Mouse (Mus musculus) megakaryocyte, embryonic 14.5 days (primary cell): ENCODE measurements around the gene Pcnp. TPM values are rescaled to one million over a fixed set of nuclear protein-coding genes. Genes with fewer than 3 reads are reported as not detected.

Source experiments
- H3K27me3 ChIP-seq: replicated peaks from 2 replicates; pipeline ENCODE3; 2012; ENCODE audit warnings: inconsistent platforms
- H3K36me3 ChIP-seq: replicated peaks from 2 replicates; pipeline ENCODE3; 2012; ENCODE audit warnings: low read length, inconsistent platforms, mixed read lengths
- H3K4me1 ChIP-seq: 2 replicates; pipeline ENCODE4 v1.6.1; 2012; ENCODE audit warnings: inconsistent platforms
- H3K4me3 ChIP-seq: replicated peaks from 2 replicates; pipeline ENCODE3; 2012; ENCODE audit warnings: moderate library complexity, mild to moderate bottlenecking, inconsistent platforms
- H3K9me3 ChIP-seq: 2 replicates; pipeline ENCODE4 v1.6.1; 2012; ENCODE audit warnings: inconsistent platforms
- FLI1 ChIP-seq: IDR thresholded peaks from 2 replicates; pipeline ENCODE4 v1.6.1; 2012; ENCODE audit warnings: low read length, inconsistent platforms, mixed read lengths
- GATA1 ChIP-seq: IDR thresholded peaks from 3 replicates; pipeline ENCODE4 v1.6.1; 2012; ENCODE audit warnings: mixed read lengths, low read length, inconsistent platforms, borderline replicate concordance
- polyA plus RNA-seq: library from polyadenylated mRNA; stranded (reverse); fragments of >175 nt; gene quantifications from 2 replicates; pipeline ENCODE4 v1.2.3, GENCODE M21; 2012; ENCODE audit warnings: low replicate concordance; ENCODE audit not compliant: insufficient read depth

The Pcnp gene
- polyA plus RNA-seq, 1 experiment = 30.0 TPM

DNA sequence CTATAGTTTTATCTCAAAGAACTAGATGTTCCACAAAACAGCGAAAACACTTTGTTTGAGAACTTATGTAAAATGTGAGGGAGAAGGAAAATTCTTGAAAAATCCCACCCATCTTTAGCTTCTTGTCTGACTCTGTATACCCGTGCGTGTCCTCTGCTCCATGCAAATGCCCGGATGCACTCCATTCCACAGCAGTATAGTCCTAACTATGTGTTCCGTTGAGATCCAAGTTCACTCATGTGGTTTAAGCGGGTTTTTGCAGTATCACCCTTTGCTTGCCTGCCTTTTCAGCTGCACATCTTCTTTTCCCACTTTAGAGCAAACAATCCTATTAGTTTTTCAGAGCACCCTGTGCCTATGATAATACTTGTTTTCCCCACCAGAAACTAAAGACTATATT lies 7.0 kb upstream of the Pcnp start:
- H3K9me3 ChIP-seq = no peaks in the 10 kb centered on the region
- peak overlapping the region; percentile 94 for H3K4me3 ChIP-seq
- peaks cover 33% of the 10 kb centered on the region for H3K4me1 ChIP-seq
- H3K36me3 ChIP-seq = peaks cover 40% of the 10 kb centered on the region
- no peak for TF ChIP-seq GATA1
- TF ChIP-seq FLI1 = no peak
- H3K27me3 ChIP-seq = no peaks in the 10 kb centered on the region

DNA sequence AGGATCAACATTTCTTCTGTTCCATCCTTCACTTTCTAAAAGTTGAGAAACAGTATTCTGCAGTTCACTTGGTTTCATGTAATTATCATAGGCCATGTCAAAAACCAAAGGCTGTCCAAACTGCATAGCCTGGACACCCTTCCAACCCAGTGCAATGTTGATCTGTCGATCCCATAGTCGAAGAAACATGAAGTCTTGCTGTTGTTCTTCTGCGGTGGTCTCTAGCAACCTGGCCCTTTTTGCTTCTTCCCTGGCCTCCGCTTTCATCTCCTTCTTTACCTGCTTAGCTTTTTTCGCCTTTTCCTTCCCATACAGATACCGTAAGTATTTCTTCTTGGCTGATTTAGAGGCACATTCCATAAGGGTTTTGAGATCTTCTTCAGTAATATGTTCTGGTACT lies 5.0 kb upstream of the Pcnp start:
- Histone ChIP-seq H3K4me3 (no peak overlapping the region), H3K9me3 (no peaks in the 10 kb centered on the region), H3K36me3 (peaks cover 43% of the 10 kb centered on the region), H3K4me1 (peaks cover 44% of the 10 kb centered on the region), H3K27me3 (no peaks in the 10 kb centered on the region)
- no peak for TF ChIP-seq FLI1
- TF ChIP-seq GATA1 = no peak

- Histone ChIP-seq H3K4me3 (peak overlapping the region; percentile 99), H3K4me1 (peaks cover 49% of the 10 kb centered on the region), H3K9me3 (no peaks in the 10 kb centered on the region), H3K27me3 (no peaks in the 10 kb centered on the region), H3K36me3 (peaks cover 54% of the 10 kb centered on the region)
- TF ChIP-seq GATA1 = no peak
- no peak for TF ChIP-seq FLI1
Measured at GRCm38 (mm10) chr16:56028722-56029551, 602 bp downstream of the Pcnp start.

GRCm38 (mm10) chr16:56027854-56028629 lies 1.5 kb downstream of the Pcnp start:
- H3K9me3 ChIP-seq = no peaks in the 10 kb centered on the region
- H3K36me3 ChIP-seq = peaks cover 51% of the 10 kb centered on the region
- H3K27me3 ChIP-seq = no peaks in the 10 kb centered on the region
- TF ChIP-seq FLI1 (no peak), GATA1 (no peak)
- peak overlapping the region; percentile 99 for H3K4me3 ChIP-seq
- H3K4me1 ChIP-seq = peaks cover 47% of the 10 kb centered on the region

DNA sequence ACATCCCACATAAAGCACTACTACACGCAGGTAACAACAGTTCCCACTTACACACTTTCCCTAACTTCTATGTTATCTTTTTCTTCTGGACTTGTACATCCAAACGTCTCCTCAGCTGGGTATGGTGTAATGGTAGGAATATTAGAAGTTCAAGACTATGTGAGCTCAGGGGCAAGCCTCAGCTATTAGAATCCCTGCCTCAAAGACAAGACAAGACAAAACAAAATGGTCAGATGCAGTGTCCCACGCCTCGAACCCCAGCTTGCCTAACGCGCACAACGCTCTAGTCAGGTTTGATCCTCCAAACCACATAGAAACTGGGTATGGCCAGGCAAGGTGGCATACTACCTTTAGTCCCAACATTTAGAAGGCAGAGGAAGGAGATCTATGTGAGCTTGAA lies 9.9 kb downstream of the Pcnp start:
- TF ChIP-seq GATA1 (no peak), FLI1 (no peak)
- Histone ChIP-seq H3K27me3 (no peaks in the 10 kb centered on the region), H3K36me3 (peaks cover 73% of the 10 kb centered on the region), H3K4me1 (peaks cover 6% of the 10 kb centered on the region), H3K9me3 (no peaks in the 10 kb centered on the region), H3K4me3 (no peak overlapping the region)

GRCm38 (mm10) chr16:56014076-56014475 lies 15.5 kb downstream of the Pcnp start:
- Histone ChIP-seq H3K4me1 (peaks cover 6% of the 10 kb centered on the region), H3K4me3 (no peak overlapping the region), H3K36me3 (peaks cover 78% of the 10 kb centered on the region), H3K9me3 (peaks cover 3% of the 10 kb centered on the region), H3K27me3 (no peaks in the 10 kb centered on the region)
- no peak for TF ChIP-seq FLI1

DNA sequence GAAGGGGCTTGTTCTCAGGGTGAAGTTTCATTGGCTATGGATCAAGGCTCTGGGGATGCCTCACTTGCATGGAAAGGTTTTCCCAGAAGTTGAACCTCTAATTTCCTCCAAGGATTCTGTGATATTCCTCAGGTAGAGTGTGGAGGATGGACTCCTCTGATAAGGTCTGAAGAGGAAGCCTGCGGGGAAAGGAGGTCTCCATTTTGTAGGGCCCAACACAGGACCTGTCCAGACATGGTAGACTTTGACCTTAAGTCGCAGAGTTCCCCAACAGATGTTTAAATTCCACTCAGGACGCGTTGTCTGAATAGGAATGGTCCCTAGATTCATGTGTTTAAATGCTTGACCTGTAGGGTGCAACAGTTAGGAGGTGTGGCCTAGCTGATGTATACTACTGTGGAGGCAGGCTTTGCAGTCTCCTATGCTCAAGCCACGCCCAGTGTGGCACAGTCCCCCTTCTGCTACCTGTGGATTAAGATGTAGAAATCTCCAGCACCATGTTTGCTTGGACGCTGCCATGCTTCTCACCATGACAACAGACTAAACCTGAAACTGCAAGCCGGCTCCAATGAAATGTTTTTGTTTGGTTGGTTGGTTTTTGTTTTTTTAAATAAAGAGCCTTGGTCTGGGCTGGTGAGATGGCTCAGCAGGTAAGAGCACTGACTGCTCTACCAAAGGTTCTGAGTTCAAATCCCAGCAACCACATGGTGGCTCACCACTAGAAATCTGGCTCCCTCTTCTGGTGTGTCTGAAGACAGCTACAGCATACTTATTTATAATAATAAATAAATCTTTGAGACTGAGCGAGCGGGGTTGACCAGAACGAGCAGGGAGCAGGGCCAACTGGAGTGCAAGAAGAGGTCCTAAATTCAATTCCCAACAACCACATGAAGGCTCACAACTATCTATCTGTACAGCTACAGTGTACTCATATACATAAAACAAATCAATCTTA lies 16.5 kb downstream of the Pcnp start:
- H3K27me3 ChIP-seq = no peaks in the 10 kb centered on the region
- peaks cover 14% of the 10 kb centered on the region for H3K4me1 ChIP-seq
- TF ChIP-seq FLI1 (no peak), GATA1 (no peak)
- H3K36me3 ChIP-seq = peaks cover 72% of the 10 kb centered on the region
- no peak overlapping the region for H3K4me3 ChIP-seq
- H3K9me3 ChIP-seq = peaks cover 3% of the 10 kb centered on the region

- H3K36me3 ChIP-seq = peaks cover 84% of the 10 kb centered on the region
- TF ChIP-seq FLI1 (no peak), GATA1 (no peak)
Measured at GRCm38 (mm10) chr16:56008862-56009261, 20.7 kb downstream of the Pcnp start.

DNA sequence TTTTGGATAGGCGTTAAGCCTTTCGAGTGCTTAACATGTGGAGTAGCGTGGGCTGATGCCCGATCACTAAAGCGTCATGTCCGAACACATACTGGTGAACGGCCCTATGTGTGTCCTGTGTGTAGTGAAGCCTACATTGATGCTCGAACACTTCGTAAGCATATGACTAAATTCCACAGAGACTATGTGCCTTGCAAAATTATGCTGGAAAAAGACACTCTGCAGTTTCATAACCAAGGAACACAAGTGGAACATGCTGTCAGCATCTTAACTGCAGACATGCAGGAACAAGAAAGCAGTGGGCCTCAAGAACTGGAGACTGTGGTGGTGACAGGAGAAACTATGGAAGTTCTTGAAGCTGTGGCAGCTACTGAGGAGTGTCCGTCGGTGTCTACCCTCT lies 22.7 kb downstream of the Pcnp start:
- no peak for TF ChIP-seq FLI1
- peaks cover 85% of the 10 kb centered on the region for H3K36me3 ChIP-seq
- no peak overlapping the region for H3K4me3 ChIP-seq
- no peaks in the 10 kb centered on the region for H3K9me3 ChIP-seq
- no peaks in the 10 kb centered on the region for H3K27me3 ChIP-seq
- H3K4me1 ChIP-seq = peaks cover 14% of the 10 kb centered on the region

More at GRCm38 (mm10) chr16:56008862-56009261, 20.7 kb downstream of the Pcnp start:
- H3K4me3 ChIP-seq = no peak overlapping the region
- peaks cover 14% of the 10 kb centered on the region for H3K4me1 ChIP-seq
- H3K9me3 ChIP-seq = peaks cover 3% of the 10 kb centered on the region
- no peaks in the 10 kb centered on the region for H3K27me3 ChIP-seq
